Mouse (Mus musculus): ENCODE data around the gene Bicral.

Gene Bicral

GRCm38 (mm10) chr17:46751794-46752556 is 106.3 kb downstream of the Bicral start, which contains the start of gene Cnpy3:
Gene Cnpy3, minus strand, starts transcription at chr17:46752214.
- DNase-seq (ENCODE audit: low read depth, low spot score), result peak; percentile 96

GRCm38 (mm10) chr17:46751056-46751793 is 107.1 kb downstream of the Bicral start:
- DNase-seq (ENCODE audit: low read depth, low spot score), result no peak

- DNase-seq (ENCODE audit: low read depth, low spot score), result no peak
These were observed 107.7 kb downstream of the Bicral start for GRCm38 (mm10) chr17:46750580-46750979.

- DNase-seq (ENCODE audit: low read depth, low spot score), result no peak
These were observed 109.0 kb downstream of the Bicral start for GRCm38 (mm10) chr17:46749282-46749681.
